ENCODE assay signal across 16 mouse cellular contexts in genomic region chrX:161894442-161894841, GRCm38 (mm10).
"Had no signal": no experiment of that assay in that cellular context is flagged by ENCODE, and none has a peak within 500 bp of the region (broad histone marks: within the 10 kb centered on the region; RNA-seq: fewer than 3 reads in every experiment).

No protein-coding gene starts in this region.

- DNase-seq: gastrocnemius, adult 2 months; gastrocnemius, postnatal 10 days; gastrocnemius, postnatal 25 days; heart, adult 18-20 months; heart, postnatal 10 days; heart, postnatal 4 days; kidney, adult 11 months; kidney, adult 2 months; kidney, adult 9 months; kidney, postnatal 14 days; kidney, postnatal 36 days; layer of hippocampus, adult 9-11 months; layer of hippocampus, postnatal 36 days had no signal

- ATAC-seq: hindbrain, postnatal 0 days; intestine, embryonic 16.5 days; liver, embryonic 12.5 days had no signal
